Mouse (Mus musculus) left cerebral cortex, postnatal 10 days (tissue): ENCODE results near the gene Pou4f1. TPM values are rescaled to one million over a fixed set of nuclear protein-coding genes. Genes with fewer than 3 reads are reported as not detected.
"Not testable (repeated sequence)": the region's sequence is repeated elsewhere in the genome, so short reads cannot be mapped to it uniquely, and the experiment has no call there.

ENCODE experiments used
- DNase-seq, 2 experiments: peaks; one replicate each; pipeline ENCODE4 v3.0.0; 2021 to 2022; ENCODE audit warnings: low spot score in 2 of 2, mixed read lengths in 1 of 2; ENCODE audit errors: extremely low spot score in 1 of 2
- intact Hi-C: fragments of 180-260 bp; cut with DNase I; formaldehyde crosslinking; loops from one replicate; pipeline ENCODE4 v1.15.1; 2025
- total RNA-seq, 2 experiments: library from RNA; stranded (reverse); gene quantifications; 2 replicates each; pipeline ENCODE4 v1.2.3; 2021

Gene Pou4f1
- total RNA-seq = under 1 TPM in 1 of 2 experiments, not detected in 1; 0.14 TPM

DNA sequence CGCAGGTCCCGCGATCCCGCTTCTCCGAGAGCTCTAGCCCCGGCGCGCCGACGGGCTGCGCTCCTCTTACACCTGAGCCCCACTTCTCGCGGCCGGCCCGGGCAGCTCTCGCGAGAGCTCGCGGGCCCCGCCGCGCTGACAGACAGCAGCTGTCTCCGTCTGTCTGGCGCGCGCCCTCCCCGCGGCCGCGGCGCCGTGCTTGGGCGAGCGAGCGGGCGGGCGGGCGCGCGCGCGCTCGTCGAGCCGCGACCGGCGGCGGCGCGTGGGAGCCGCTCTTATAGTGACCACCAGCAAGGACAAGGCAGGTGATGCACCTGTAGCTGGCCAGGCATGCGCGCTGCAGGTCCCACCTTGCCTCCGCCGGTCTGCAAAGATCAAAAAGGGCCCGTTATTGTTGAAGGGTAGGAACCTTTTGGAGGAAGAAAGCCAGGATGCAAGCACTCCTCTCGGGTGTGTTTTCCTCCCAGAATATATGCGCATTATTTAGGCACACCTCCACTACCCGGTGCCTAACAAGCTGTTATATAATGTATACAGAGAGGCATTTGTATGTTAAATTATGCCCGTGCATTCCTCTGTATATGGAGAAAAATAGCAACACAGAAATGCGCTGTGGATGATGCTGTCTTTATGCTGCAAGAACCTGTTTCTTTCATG lies at the start of gene Pou4f1:
Gene Pou4f1 (minus strand): TSS at position 34 of the 657 bp plus-strand sequence.
- peak in 1 of 2 experiments; percentile 60 for DNase-seq
- intact Hi-C loops = no loop called here

DNA sequence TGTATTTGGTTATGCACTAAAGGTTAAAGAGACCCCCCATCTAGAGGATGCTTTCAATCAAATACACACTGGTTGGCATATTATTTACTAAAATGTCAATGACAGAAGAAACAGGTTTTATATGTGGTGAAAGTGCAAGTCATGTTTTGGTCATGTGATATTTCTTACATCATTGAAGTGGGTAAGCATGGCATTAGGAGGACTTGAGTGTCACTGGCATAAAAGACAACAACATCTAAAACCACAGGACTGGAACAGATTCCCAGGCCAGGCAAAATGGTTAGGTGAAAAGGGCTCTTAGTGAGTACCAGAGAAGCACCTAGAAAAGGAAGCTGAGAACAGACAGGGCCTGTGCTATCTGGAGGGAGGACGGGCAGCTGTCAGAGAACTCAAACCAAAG lies 43.9 kb upstream of the Pou4f1 start:
- intact Hi-C loops = no loop called here
- DNase-seq = no peak

DNA sequence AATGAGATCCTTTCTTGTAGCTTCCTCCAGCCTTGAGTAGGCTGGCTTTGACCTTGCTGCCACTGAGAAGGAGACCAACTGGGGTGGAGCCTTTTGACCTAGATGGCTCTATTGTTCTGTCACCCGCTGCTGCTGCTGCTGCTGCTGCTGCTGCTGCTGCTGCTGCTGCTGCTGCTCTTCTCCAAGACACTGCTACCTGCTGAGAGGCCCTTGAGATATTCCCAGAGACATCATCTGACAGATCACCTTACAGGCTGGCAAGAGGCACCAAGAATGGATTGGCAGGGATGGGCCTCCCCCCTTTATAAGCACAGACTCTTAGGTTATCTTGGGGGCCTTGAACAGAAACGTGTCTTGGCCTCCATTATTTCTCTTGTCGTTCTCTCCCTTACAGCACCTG lies 35.0 kb upstream of the Pou4f1 start:
- DNase-seq, intact Hi-C loops: not testable (repeated sequence)

DNA sequence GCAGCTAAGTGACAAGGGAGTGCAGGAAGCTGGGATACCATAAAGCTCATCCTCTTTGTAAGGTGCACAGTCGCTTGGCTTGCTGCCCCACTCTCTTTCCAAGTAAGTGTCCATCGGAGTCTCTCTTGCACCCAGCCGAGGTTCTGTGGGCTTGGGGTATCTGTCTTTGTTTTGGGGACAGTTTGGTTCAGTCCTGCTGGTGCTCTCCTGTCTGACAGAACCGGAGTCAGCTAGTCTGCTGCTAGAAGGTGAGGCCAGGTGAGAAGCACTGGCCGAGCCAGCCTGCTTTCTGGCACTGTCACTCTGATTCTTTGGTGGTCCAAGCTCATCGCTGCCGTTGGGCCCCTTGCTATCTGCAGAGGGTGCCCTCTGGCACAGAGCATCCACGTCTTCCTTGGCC lies 12.0 kb upstream of the Pou4f1 start:
- no peak for DNase-seq
- intact Hi-C loops = no loop called here

DNA sequence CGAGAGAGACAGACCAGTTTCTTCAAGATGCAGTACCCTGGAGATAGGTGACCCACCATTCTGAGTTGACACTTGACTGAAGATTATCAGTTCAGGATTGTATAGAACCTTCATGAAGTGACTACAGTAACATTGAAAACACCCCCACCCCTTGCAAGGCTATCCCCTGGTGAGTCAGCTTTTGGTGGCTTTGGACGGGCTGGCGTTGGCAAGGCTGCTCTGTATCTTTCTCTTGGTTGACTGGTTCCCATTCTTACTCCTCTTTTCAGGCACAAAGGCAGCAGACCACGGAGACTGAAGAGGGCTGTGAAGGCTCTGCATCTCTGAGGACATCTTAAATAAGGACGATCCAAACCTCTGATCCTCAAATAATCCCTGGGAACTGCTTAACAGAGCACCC lies 10.8 kb upstream of the Pou4f1 start:
- intact Hi-C loops = no loop called here
- no peak for DNase-seq

DNA sequence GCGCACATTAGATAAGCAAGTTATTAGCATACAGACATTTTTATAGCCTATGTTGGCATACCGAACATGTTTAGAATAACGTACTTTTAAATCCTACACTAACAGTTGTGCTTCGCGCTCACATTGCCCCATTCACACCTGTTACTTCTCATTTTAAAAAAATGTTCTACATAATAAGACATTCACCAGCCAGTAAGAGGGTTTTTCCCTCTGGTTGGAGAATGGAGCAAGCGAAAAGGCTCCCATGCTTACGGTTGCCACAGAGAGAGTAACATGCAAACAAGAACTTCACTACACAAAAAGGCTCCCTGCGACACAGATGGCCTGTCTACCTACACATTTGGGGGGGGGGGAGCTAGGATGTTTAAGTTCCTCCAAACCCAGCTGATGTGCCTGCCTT lies 9.8 kb upstream of the Pou4f1 start:
- DNase-seq = no peak
- intact Hi-C loops = no loop called here

DNA sequence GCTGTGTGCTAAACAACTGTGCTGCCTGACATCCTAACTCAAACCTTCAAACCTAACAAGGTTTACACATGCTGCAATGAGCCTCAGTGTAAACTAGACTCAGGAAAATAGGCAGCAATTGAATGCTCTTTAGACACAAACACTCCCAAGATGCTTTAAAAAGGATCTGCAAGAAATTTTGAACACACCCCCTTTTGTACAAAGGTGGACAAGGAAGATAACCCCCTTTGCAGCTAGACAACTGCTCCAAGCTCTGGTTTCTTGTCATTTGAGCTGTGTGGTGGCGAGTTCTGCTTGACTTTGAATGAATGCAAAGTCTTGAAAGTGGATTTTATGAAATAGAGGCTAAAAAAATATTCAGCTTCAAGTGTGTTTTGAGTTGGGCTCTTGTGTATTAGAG lies 7.6 kb upstream of the Pou4f1 start:
- intact Hi-C loops = no loop called here
- DNase-seq = no peak

DNA sequence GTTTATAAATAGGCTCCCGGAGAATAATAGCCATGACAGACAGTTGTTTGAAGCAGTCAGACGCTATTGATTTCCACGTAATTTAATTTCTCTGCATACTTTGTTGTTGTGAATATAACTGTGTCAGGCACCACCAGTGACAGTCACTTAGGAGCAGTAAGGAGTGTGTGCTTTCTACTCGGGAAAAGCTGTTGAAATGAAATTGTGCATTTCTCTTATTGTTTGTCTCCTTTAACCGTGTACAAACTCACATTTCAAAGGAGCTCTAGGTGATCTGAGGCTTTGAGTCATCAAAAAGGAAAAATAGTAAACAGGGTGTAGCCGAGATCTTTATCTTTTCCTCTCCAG lies 798 bp upstream of the Pou4f1 start:
- intact Hi-C loops = no loop called here
- DNase-seq = no peak

DNA sequence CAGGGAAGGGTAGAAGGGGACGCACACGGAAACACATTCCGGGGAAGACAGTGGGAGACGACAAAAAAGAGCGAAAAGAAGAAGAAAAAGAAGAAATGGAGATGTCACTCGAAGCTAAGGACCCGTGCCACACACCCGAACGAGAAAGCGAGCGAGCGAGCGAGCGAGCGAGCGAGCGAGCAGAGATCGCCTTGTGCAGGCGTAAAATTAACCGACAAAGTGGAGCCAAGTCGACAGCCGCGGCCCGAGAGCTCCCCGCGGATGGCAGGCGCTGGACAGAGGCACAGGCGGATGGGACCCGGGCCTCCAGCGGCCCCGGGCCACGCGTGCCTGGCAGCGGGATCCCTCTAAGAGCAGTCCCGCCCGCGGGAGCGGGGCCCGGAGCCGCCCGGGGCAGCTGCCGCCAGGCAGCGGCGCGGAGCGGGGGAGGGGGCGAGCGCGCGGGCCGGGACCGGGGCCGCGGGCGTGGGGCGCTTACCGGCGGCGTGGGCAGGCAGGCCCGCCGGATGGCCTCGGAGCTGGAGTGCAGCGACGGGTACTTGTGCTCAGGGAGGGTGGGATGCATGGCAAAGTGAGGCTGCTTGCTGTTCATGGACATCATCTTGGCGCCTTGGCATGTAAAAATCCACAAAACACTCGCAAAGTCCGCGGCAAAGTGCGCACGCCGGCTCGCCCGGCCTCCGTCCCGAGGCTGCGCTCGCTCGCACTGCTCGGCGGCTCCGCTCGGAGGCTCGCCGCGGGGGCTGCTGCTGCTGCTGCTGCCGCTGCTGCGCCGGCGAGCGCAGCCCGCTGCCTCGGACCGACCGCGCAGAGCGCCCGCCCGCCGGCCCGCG lies 450 bp downstream of the Pou4f1 start:
- intact Hi-C loops = no loop called here
- DNase-seq = peak in 1 of 2 experiments; percentile 28

DNA sequence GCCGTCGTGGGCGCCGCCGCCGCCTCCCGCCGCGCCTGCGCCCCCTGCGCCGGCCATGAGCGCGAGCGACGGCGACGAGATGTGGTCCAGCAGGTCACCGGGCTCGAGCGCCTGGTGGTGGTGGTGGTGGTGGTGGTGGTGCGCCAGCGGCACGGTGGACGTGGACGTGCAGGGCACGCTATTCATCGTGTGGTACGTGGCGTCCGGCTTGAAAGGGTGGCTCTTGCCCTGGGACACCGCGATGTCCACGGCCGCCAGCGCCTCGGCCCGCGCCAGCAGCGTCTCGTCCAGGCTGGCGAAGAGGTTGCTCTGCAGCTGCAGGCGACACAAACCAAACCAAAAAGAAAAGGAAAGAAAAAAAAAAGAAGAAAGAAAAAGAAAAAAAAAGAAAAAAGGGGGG lies 1.2 kb downstream of the Pou4f1 start:
- DNase-seq = no peak
- intact Hi-C loops = no loop called here

DNA sequence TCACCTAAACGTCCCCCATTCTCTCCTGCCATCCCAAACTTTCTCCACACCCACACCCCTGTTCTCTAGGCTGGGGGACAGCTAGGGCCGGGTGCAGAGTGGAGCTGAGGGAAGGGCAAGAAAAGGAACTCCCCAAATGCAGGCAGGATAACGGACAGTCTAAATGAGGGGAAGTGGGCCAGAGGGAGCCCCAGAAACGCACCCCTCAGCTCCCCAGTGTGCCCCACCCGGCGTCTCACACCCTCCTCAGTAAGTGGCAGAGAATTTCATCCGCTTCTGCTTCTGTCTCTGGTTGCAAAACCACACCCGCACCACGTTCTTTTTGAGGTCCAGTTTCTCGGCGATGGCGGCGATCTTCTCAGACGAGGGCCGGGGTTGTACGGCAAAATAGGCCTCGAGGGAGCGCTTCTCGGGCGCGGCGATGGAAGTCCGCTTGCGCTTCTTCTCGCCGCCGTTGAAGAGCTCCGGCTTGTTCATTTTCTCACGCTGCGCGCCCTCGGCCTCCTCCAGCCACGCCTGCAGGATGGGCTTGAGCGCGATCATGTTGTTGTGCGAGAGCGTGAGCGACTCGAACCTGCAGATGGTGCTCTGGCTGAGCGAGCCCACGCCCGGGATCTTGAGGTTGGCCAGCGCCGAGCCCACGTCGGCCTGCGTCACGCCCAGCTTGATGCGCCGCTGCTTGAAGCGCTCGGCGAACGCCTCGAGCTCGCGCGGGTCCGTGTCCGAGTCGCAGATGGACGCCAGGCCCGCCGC lies 2.1 kb downstream of the Pou4f1 start:
- peak in 1 of 2 experiments; percentile 23 for DNase-seq
- intact Hi-C loops = no loop called here

DNA sequence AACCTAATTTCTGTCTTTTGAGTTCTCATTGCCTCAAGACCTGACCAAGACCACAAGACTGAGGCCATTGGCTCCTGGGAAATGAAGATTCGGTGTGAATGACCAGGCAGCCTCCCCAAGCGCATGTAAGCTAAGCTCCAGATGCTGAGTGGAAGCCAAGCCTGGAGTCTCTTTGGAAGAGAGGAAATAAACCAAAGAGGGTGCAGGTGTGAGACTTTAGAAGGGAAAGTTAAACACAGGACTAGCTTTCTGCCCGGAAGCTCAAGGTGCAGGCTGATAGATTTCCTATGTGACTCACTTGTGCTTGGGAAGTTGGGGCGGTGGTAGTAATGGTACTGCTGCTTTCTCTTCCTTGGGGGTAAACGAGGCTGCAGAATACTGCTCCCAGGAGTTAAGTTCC lies 3.0 kb downstream of the Pou4f1 start:
- no peak for DNase-seq
- intact Hi-C loops = loop anchor here (5.0 kb wide), 2 partner anchors 352 to 428 kb away; no protein-coding TSS in a partner anchor

DNA sequence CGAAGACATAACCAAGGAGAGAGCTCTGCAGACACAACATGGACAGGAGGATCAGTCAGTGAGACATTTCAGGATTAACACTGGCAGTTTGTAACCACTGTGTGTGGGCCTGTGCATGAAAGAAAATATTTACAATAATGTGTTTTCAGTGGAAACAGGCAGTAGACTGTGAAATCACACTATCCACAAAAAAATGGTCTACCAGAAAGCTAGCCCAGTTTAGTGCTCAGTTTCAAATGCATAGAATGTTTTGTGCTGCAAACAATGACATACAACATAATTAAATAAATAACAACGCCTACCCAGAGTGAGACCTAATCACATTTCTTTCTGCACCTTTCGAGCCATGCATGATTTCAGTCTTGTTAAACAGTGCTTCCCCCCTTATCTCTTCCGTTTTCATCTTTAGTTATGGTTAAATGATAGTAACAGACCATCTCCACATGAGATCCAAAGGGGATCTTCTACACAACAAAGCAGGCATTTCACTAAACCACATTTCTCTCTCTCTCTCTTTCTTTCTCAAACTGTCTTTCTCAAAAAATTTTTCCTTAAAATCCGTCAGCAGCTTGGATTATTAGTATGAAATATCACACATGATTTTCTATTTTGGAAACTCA lies 4.1 kb downstream of the Pou4f1 start:
- DNase-seq = no peak
- intact Hi-C loops = loop anchor here (5.0 kb wide), 2 partner anchors 354 to 426 kb away; no protein-coding TSS in a partner anchor

DNA sequence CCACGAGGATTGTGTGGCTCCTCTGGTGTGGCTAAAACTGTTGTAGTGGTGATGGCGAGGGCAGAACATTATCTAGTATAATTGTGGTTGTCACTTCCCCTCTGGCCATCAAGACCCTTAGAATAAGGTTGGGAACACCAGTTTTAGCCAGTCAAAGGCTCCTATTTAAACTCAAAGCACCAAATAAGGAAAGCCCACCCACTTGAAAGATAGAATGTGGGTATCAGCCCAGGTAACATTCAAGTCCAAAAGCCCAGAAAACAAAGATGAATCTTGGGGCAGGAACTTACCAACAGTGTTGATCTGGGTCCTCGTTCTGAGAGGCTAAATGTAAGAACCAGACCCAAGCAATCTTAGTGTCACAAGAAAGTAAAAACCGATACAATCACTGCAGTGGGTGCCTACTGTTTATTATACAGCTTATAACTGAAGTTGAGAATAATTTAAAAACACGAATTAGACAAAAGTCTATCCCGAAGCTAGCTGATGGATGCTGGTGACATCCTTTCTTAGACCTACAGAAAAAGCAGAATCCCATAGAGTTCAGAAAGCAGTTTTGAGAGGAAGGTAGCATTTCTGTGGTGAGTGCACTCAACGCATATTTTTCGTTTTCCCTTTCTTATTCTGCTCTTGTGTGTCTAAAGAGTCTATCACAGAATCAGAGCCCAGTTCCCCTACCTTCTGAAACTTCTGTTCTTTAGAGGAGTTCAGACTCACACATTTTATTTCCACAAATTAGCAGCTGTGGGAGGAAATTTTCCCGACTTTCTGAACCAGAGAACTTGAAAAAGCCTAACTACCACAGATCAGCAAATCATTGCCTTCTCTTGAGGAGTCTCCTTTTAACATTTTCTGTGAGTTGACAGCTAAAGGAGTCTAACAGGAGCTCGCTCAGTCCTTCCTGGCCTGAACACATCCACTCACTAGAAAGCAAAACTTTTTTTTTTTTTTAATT lies 6.2 kb downstream of the Pou4f1 start:
- intact Hi-C loops = loop anchor here (5.0 kb wide), 2 partner anchors 356 to 424 kb away; no protein-coding TSS in a partner anchor
- DNase-seq = no peak

DNA sequence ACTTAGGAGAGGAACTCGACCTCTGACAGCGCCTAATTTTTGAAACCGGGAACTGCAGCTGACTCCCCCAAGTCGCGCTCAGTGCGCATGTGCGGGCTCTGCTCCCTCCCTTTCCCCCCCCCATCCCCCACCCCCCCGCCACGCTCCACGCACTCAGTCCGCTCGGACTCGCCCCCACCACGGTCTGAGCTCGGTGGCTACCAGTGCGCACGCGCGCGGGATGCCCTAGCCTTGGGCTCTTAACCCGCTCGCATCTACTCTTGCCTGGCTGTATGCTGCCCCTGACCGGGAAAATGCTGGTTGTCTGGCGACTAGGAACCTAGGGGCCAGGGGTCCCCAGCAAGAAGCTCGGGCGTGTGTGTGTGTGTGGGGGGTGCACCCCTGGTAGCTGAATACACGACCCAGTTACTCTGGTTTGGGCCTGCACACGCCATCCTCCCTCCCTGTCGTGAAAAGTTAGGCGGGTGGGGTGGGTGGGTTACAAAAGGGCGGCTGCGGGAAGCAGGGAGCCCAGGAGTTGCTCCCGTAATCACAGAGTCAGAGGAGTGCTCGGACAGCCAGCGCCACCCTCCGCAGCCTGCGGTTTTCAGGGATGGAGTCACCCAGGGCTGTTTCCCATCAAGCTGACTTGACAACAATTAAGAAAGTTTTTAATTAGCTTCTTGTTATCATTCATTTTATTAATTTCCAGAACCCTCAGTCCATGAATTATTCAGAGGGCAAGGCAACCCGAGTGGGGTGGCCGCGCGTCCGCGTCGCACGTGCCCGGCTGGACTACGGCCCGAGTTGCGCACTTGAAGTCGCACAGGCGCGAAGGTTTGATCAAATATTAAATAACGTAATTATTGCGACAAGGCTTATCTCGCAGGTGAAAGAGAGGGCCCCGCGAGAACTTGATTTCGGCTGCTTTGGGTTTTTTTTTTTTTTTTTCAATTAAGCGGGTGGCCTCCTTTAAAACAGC lies 7.2 kb downstream of the Pou4f1 start:
- peak in 1 of 2 experiments; percentile 21 for DNase-seq
- intact Hi-C loops = loop anchor here (5.0 kb wide), 2 partner anchors 357 to 423 kb away; no protein-coding TSS in a partner anchor

DNA sequence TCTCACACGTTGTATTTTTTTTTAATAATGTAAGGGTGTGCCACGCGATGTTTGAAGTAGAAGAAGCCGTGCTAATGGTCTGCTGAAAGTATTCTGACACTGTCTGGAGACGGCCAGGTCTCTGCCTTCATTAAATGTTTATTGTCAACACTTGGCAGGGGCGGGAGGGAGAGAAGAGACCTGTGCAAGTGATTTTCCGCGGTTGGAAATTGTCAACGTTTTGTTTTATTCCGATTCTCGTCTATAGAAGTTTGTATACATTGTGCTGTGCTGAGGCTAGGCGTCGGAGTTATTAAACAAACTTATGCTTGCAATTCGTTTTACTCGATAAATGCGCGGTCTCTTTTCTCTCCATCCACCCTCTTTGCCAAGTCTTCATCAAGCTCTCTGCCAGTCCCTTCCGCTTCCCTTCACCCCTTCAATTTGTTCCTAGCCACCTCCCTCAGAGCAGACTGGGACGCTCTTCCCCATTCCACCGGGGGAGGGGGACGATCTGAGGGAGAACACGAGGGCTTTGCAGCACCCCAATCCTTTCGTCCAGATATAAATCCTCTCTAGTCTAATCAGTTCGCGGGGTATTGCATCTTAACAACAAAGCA lies 8.2 kb downstream of the Pou4f1 start:
- DNase-seq = no peak
- intact Hi-C loops = loop anchor here (5.0 kb wide), 3 partner anchors 358 to 742 kb away; no protein-coding TSS in a partner anchor
